Mouse (Mus musculus): Measurements from ENCODE around the gene Gm10324.
"Not testable (repeated sequence)": the region's sequence is repeated elsewhere in the genome, so short reads cannot be mapped to it uniquely, and the experiment has no call there.

Gene Gm10324

DNA sequence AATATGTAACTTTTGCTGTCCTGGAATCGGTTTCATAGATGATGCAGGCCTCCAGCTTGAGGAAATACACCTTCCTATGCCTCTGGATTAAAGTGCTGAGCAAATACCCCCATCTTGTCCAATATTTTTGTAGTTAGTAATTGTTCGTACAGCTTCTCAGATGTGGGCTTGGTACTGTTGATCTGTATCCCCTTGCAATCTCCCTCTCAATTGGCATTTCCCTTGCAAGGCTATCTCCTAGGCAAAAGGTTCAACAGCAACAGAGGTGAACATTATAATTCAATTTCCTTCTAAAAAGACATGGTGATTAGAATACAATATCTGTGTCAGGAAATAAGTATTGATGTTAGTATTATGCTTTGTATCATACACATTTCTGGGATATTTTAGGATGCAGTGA is at the start of gene Gm10324:
Gm10324 (plus strand) TSS at position 301 of the 400 bp plus-strand sequence.
- not testable (repeated sequence) for DNase-seq
